Mouse (Mus musculus) spleen, adult 2 months (tissue): Measurements from ENCODE around the gene Slc2a13. TPM values are rescaled to one million over a fixed set of nuclear protein-coding genes. Genes with fewer than 3 reads are reported as not detected.

ENCODE experiments used
- DNase-seq, 2 experiments: peaks; one replicate each; pipeline versions ENCODE4 v3.0.0 to v3.0.0-alpha.2; 2012 to 2021; ENCODE audit warnings: low spot score in 2 of 2, low read depth in 1 of 2
- H3K27ac ChIP-seq: fragments of 200-500 bp; 2 replicates; pipeline ENCODE4 v1.5.1; 2012; ENCODE audit warnings: low read length, inconsistent platforms; ENCODE audit not compliant: insufficient read depth
- H3K27me3 ChIP-seq: fragments of 200-500 bp; 2 replicates; pipeline ENCODE4 v1.6.1; 2012; ENCODE audit warnings: mild to moderate bottlenecking, moderate library complexity, low read length, inconsistent platforms; ENCODE audit not compliant: control insufficient read depth, insufficient read depth
- H3K36me3 ChIP-seq: fragments of 200-500 bp; 2 replicates; pipeline ENCODE4 v1.6.1; 2012; ENCODE audit warnings: mild to moderate bottlenecking, low read length, inconsistent platforms; ENCODE audit not compliant: control insufficient read depth, insufficient read depth
- H3K4me1 ChIP-seq: fragments of 200-500 bp; 2 replicates; pipeline ENCODE4 v1.6.1; 2011; ENCODE audit warnings: inconsistent platforms; ENCODE audit not compliant: control insufficient read depth, insufficient read depth, insufficient read length
- H3K4me3 ChIP-seq: fragments of 200-500 bp; 2 replicates; pipeline ENCODE4 v1.5.1; 2011; ENCODE audit warnings: mild to moderate bottlenecking, inconsistent platforms; ENCODE audit not compliant: insufficient read depth, insufficient read length; ENCODE audit errors: extremely low read depth
- CTCF ChIP-seq: fragments of 200-500 bp; IDR thresholded peaks from 2 replicates; pipeline ENCODE4 v1.5.1; 2011; ENCODE audit warnings: mild to moderate bottlenecking, inconsistent platforms; ENCODE audit not compliant: insufficient read depth, insufficient read length, insufficient replicate concordance; ENCODE audit errors: extremely low read depth
- POLR2A ChIP-seq: fragments of 200-500 bp; IDR thresholded peaks from 2 replicates; pipeline ENCODE4 v1.6.1; 2011; ENCODE audit warnings: low read depth, low read length, inconsistent platforms
- WGBS: fragments of 180-500 bp; shearing (Covaris S2); methylation state at CpG from one replicate; pipeline ENCODE4 v1.1.7; 2018; 5-methylcytosine and 5-hydroxymethylcytosine counted together
- polyA plus RNA-seq: library from polyadenylated mRNA; depleted of rRNA; stranded (reverse); fragments of >200 nt; gene quantifications from 2 replicates; pipeline ENCODE4 v1.2.3, GENCODE M21; 2012

Slc2a13 gene
- polyA plus RNA-seq, 1 experiment, result 0.30 TPM

DNA sequence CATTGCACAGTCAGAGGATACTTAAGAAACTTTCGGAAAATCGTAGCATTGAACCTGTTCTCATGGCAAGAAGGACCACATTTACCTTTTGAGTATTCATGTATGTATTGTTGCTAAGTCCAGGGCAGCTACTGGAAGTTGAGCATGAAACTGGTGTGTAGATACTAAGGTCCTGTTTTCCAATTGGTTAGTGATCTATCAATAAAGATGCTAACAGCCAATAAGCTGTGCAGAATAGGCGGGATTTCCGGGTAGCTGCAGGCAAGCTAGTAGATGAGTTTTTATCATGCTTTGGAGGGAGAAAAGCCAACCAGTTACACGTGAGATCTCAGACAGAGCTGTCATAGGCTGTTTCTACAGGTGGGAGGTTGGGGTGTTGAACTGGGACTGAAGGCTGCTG is 24.2 kb upstream of the Slc2a13 start:
- Histone ChIP-seq H3K27me3 (no peaks in the 10 kb centered on the region), H3K27ac (no peak overlapping the region), H3K4me1 (no peaks in the 10 kb centered on the region), H3K4me3 (no peak overlapping the region), H3K36me3 (no peaks in the 10 kb centered on the region)
- 88% methylated on average over 5 of the region's 5 CpGs for WGBS
- no peak for DNase-seq
- no peak for TF ChIP-seq CTCF
- TF ChIP-seq POLR2A, result no peak

DNA sequence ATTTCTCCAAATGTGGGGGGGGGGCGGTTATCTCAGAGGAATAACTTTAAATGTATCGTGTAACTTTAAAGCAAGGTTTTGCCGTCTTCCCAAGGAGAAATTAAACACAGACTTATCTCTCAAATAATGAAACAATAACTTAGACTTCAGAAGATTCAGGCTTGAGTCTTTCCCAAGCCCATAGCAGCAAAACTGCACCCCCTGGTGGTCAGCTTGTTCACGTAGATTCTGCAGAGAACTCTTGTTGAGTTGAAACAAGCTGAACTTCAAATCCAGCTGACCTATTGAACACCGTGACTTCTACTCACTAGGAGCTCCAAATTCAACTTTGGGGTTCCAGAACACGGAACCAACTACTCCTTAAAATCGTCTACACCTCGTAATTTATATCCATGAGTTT is 1.4 kb upstream of the Slc2a13 start:
- H3K36me3 ChIP-seq, result no peaks in the 10 kb centered on the region
- no peak overlapping the region for H3K27ac ChIP-seq
- peak; percentile 50; the same call in 1 of the 2 replicates for TF ChIP-seq CTCF
- no peak for TF ChIP-seq POLR2A
- 24% methylated on average over 8 of the region's 8 CpGs for WGBS
- H3K27me3 ChIP-seq, result peaks cover 8% of the 10 kb centered on the region
- no peak overlapping the region for H3K4me3 ChIP-seq
- peaks cover 4% of the 10 kb centered on the region; the same call in 1 of the 2 replicates for H3K4me1 ChIP-seq
- DNase-seq, result peak; percentile 31 to 69

DNA sequence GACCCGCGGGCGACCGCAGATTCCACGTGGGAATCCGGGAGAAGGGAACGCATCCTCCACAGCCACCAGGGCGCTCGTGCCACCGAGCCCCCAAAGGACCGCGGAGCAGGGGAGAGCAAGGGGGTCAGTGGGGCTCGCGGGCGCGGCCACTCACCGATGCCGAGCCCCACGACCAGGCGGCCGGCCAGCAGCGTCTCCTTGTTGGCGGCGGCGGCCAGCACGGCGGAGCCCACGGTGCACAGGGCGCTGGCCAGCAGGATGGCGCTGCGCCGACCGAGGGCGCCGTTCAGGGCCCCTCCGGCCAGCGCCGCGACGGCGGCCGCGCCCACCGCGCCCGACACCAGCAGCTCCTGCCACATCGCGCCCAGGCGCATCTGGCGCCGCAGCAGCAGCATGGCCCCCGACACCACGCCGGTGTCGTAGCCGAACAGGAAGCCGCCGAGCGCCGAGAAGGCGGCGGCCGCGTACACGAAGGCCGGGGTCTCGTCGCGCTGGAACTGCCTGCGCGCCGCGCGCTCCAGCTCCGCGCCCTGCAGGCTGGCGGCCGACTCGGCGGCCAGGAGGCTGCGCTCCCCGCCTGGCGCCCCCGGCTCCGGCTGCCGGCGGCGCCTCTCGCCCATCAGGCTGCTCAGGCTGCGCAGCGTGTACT is 516 bp downstream of the Slc2a13 start:
- TF ChIP-seq CTCF (no peak), POLR2A (no peak)
- DNase-seq, result peak in 1 of 2 experiments; percentile 7
- no peak overlapping the region for H3K27ac ChIP-seq
- WGBS, result under 1% methylated on average over 80 of the region's 91 CpGs
- H3K27me3 ChIP-seq, result peaks cover 8% of the 10 kb centered on the region
- no peaks in the 10 kb centered on the region for H3K36me3 ChIP-seq
- peak overlapping the region; percentile 55 for H3K4me3 ChIP-seq
- peaks cover 4% of the 10 kb centered on the region; the same call in 1 of the 2 replicates for H3K4me1 ChIP-seq

DNA sequence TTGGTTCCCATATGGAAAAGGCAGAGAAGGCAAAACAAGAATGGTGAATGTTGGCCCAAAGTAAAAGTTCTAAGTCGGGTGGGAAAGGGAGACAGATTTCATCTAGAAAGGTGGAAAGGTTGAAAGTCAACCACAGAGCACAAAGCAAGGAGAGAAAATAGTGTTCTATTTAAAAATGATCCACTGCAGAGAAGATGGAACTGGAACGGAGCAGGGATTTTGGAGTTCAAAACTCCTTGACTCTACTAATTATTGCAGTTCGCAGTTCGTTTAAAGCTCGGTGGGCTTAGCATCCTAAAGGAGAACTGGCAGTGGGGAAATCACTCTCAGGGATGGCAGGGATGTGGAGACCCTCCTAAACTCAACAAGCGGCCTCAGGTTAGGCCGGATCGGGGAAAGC is 1.1 kb downstream of the Slc2a13 start:
- TF ChIP-seq CTCF (no peak), POLR2A (no peak)
- peaks cover 4% of the 10 kb centered on the region; the same call in 1 of the 2 replicates for H3K4me1 ChIP-seq
- H3K27ac ChIP-seq, result no peak overlapping the region
- DNase-seq, result no peak
- peaks cover 8% of the 10 kb centered on the region for H3K27me3 ChIP-seq
- H3K36me3 ChIP-seq, result no peaks in the 10 kb centered on the region
- WGBS, result 17% methylated on average over 8 of the region's 8 CpGs
- H3K4me3 ChIP-seq, result no peak overlapping the region

DNA sequence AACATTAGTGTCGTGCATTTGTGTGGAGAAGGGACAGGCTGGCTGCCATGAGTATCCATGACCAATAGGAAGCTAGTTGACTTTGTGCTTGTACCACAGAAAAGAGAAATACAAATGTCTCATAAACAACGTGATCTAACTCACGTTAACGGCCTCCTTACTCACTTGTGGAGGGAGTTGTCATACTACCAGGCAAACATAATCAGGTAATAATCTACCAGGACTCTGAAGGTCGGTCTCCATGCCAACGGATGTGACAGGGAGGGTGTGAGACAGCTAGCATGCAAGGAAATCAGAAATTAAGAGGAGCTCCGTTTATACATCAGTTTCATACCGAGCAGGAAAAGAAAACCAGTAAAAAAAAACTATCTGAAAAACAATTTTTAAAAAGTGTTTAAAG is 6.3 kb downstream of the Slc2a13 start:
- no peaks in the 10 kb centered on the region for H3K27me3 ChIP-seq
- WGBS, result 88% methylated on average over 8 of the region's 8 CpGs
- H3K27ac ChIP-seq, result no peak overlapping the region
- H3K4me1 ChIP-seq, result no peaks in the 10 kb centered on the region
- TF ChIP-seq POLR2A, result no peak
- no peak overlapping the region for H3K4me3 ChIP-seq
- H3K36me3 ChIP-seq, result no peaks in the 10 kb centered on the region
- DNase-seq, result no peak

DNA sequence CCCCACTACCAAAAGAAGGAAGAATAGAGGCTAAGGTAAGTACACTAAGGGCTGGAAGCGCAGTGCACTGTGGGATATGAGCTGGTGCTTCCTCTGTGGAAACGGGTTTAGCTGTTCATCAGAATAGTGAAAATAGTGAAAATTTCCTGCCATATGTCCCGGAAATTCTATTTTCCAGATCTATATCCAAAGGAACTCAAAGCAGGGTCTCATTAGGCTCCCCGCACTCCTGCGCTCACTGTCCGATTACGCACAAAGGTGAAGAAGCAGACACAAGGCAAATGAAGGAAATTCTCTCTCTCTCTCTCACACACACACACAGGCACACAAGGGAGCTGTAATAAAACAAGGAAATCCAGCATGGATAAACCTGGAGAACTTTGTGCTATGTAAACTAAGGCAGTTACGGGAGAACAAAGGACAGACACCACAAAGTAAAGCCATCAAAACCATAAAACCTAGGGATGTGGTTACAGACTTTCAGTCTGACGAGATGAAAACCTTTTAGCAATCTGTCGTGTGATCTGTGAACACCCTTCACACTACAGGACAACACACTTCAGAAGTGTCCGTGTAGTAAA is 7.9 kb downstream of the Slc2a13 start:
- Histone ChIP-seq H3K27ac (no peak overlapping the region), H3K4me3 (no peak overlapping the region), H3K4me1 (no peaks in the 10 kb centered on the region), H3K27me3 (no peaks in the 10 kb centered on the region), H3K36me3 (no peaks in the 10 kb centered on the region)
- WGBS, result 86% methylated on average over 11 of the region's 11 CpGs
- TF ChIP-seq CTCF, result no peak
- TF ChIP-seq POLR2A, result no peak
- no peak for DNase-seq

DNA sequence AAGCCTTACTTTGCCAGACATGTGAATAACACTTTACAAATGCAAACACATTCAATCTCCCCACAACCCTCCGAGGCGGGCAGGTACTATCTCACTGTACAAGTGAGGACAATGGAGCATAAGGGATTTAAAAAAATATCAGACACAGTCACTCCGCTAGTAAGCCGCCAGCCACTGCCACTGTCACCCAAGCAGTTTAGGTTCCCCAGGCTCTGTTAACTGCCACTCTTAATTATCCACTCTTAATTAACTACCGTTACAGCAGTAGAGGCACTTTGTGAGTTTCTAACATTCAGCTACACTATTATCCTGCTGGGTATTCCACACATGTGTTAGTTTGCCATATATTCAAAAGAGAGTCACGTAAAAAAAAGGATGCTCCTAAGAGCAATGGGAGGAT is 11.3 kb downstream of the Slc2a13 start:
- Histone ChIP-seq H3K27ac (no peak overlapping the region), H3K4me1 (no peaks in the 10 kb centered on the region), H3K27me3 (no peaks in the 10 kb centered on the region), H3K36me3 (no peaks in the 10 kb centered on the region), H3K4me3 (no peak overlapping the region)
- no peak for TF ChIP-seq POLR2A
- no peak for TF ChIP-seq CTCF
- WGBS, result 93% methylated on average over 6 of the region's 6 CpGs
- DNase-seq, result no peak
